Mouse (Mus musculus) heart, embryonic 12.5 days (tissue): Measurements from ENCODE around the gene Traf6. TPM values are rescaled to one million over a fixed set of nuclear protein-coding genes. Genes with fewer than 3 reads are reported as not detected.

Source experiments
- ATAC-seq: fragments of 200-750 bp; cut with Nextera tagmentation; 2 replicates; pipeline ENCODE4 v1.8.0; 2017; ENCODE audit warnings: moderate TSS enrichment, moderate library complexity; ENCODE audit not compliant: insufficient number of reproducible peaks, low FRiP score
- H3K27ac ChIP-seq: fragments of 300-500 bp; sonication (generic); 2 replicates; pipeline ENCODE4 v1.5.1; 2016; ENCODE audit warnings: mild to moderate bottlenecking, moderate library complexity; ENCODE audit not compliant: poor library complexity, severe bottlenecking
- H3K27me3 ChIP-seq: fragments of 300-500 bp; sonication (generic); replicated peaks from 2 replicates; pipeline ENCODE4 v1.6.1; 2016; ENCODE audit warnings: mild to moderate bottlenecking, moderate library complexity
- H3K36me3 ChIP-seq: fragments of 300-500 bp; sonication (generic); 2 replicates; pipeline ENCODE4 v1.6.1; 2016; ENCODE audit warnings: mild to moderate bottlenecking, moderate library complexity
- H3K4me1 ChIP-seq: fragments of 300-500 bp; sonication (generic); replicated peaks from 2 replicates; pipeline ENCODE4 v1.6.1; 2016; ENCODE audit warnings: mild to moderate bottlenecking
- H3K4me2 ChIP-seq: fragments of 300-500 bp; sonication (generic); 2 replicates; pipeline ENCODE4 v1.6.1; 2016; ENCODE audit warnings: mild to moderate bottlenecking, moderate library complexity
- H3K4me3 ChIP-seq: fragments of 300-500 bp; sonication (generic); 2 replicates; pipeline ENCODE4 v1.5.1; 2016; ENCODE audit warnings: mild to moderate bottlenecking
- H3K9ac ChIP-seq: fragments of 300-500 bp; sonication (generic); 2 replicates; pipeline ENCODE4 v1.6.1; 2016; ENCODE audit warnings: mild to moderate bottlenecking, moderate library complexity
- H3K9me3 ChIP-seq: fragments of 300-500 bp; sonication (generic); replicated peaks from 2 replicates; pipeline ENCODE4 v1.6.1; 2016; ENCODE audit warnings: mild to moderate bottlenecking, moderate library complexity
- WGBS: fragments of 180-500 bp; shearing (Covaris S2); methylation state at CpG from one replicate; pipeline ENCODE4 v1.1.7; 2016; 5-methylcytosine and 5-hydroxymethylcytosine counted together
- polyA plus RNA-seq: library from polyadenylated mRNA; unstranded; fragments of >200 nt; fragmentation: Nextera tagmentation; extraction: Ambion mirVana; gene quantifications from 2 replicates; pipeline ENCODE4 v1.2.1, GENCODE M21; 2016

Traf6 gene
- polyA plus RNA-seq, 1 experiment from 2014 or later: 7.6 TPM

- no peak overlapping the region for H3K27ac ChIP-seq
- ATAC-seq: no peak
- H3K9me3 ChIP-seq: no peaks in the 10 kb centered on the region
- H3K4me3 ChIP-seq: no peak overlapping the region
- peaks cover 35% of the 10 kb centered on the region for H3K36me3 ChIP-seq
- 87% methylated on average over 4 of the region's 4 CpGs for WGBS
- no peaks in the 10 kb centered on the region for H3K27me3 ChIP-seq
- H3K4me1 ChIP-seq: no peaks in the 10 kb centered on the region
- no peak overlapping the region for H3K4me2 ChIP-seq
- no peak overlapping the region for H3K9ac ChIP-seq
Measured at GRCm38 (mm10) chr2:101699284-101699683, 21.1 kb downstream of the Traf6 start.

- WGBS: 42% methylated on average over 5 of the region's 5 CpGs
- no peaks in the 10 kb centered on the region for H3K36me3 ChIP-seq
- peaks cover 7% of the 10 kb centered on the region; the same call in 1 of the 2 replicates for H3K4me1 ChIP-seq
- no peaks in the 10 kb centered on the region for H3K27me3 ChIP-seq
- H3K27ac ChIP-seq: no peak overlapping the region
- H3K9me3 ChIP-seq: no peaks in the 10 kb centered on the region
- H3K4me2 ChIP-seq: no peak overlapping the region
- no peak for ATAC-seq
- H3K4me3 ChIP-seq: no peak overlapping the region
- no peak overlapping the region for H3K9ac ChIP-seq
Measured at GRCm38 (mm10) chr2:101705941-101706485, 27.8 kb downstream of the Traf6 start.

GRCm38 (mm10) chr2:101711608-101712007 lies 33.4 kb downstream of the Traf6 start:
- Histone ChIP-seq H3K27ac (no peak overlapping the region), H3K4me3 (no peak overlapping the region), H3K4me2 (no peak overlapping the region), H3K9ac (no peak overlapping the region), H3K36me3 (peaks cover 3% of the 10 kb centered on the region; the same call in 1 of the 2 replicates), H3K4me1 (peaks cover 20% of the 10 kb centered on the region), H3K27me3 (no peaks in the 10 kb centered on the region), H3K9me3 (no peaks in the 10 kb centered on the region)
- no peak for ATAC-seq
- WGBS: 55% methylated on average over 3 of the region's 3 CpGs

GRCm38 (mm10) chr2:101715650-101716323 lies 37.6 kb downstream of the Traf6 start:
- no peaks in the 10 kb centered on the region for H3K9me3 ChIP-seq
- no peak overlapping the region for H3K27ac ChIP-seq
- no peaks in the 10 kb centered on the region for H3K27me3 ChIP-seq
- H3K9ac ChIP-seq: no peak overlapping the region
- peaks cover 15% of the 10 kb centered on the region for H3K4me1 ChIP-seq
- 70% methylated on average over 8 of the region's 8 CpGs for WGBS
- no peak overlapping the region for H3K4me3 ChIP-seq
- no peak overlapping the region for H3K4me2 ChIP-seq
- ATAC-seq: no peak
- peaks cover 11% of the 10 kb centered on the region; the same call in 1 of the 2 replicates for H3K36me3 ChIP-seq

GRCm38 (mm10) chr2:101717162-101717561 lies 38.9 kb downstream of the Traf6 start:
- H3K4me3 ChIP-seq: no peak overlapping the region
- no peaks in the 10 kb centered on the region for H3K9me3 ChIP-seq
- H3K4me1 ChIP-seq: peaks cover 7% of the 10 kb centered on the region
- H3K27ac ChIP-seq: no peak overlapping the region
- H3K27me3 ChIP-seq: no peaks in the 10 kb centered on the region
- 91% methylated on average over 13 of the region's 13 CpGs for WGBS
- H3K9ac ChIP-seq: no peak overlapping the region
- ATAC-seq: no peak
- H3K36me3 ChIP-seq: peaks cover 11% of the 10 kb centered on the region; the same call in 1 of the 2 replicates
- no peak overlapping the region for H3K4me2 ChIP-seq

GRCm38 (mm10) chr2:101721835-101722234 lies 43.6 kb downstream of the Traf6 start:
- Histone ChIP-seq H3K27ac (no peak overlapping the region), H3K9me3 (no peaks in the 10 kb centered on the region), H3K4me3 (no peak overlapping the region), H3K4me2 (no peak overlapping the region), H3K4me1 (peaks cover 23% of the 10 kb centered on the region), H3K27me3 (no peaks in the 10 kb centered on the region), H3K9ac (no peak overlapping the region), H3K36me3 (peaks cover 5% of the 10 kb centered on the region; the same call in 1 of the 2 replicates)
- ATAC-seq: no peak
- 84% methylated on average over 4 of the region's 4 CpGs for WGBS

- Histone ChIP-seq H3K4me3 (no peak overlapping the region), H3K27ac (peak overlapping the region; percentile 84), H3K4me1 (peaks cover 25% of the 10 kb centered on the region), H3K9me3 (no peaks in the 10 kb centered on the region), H3K4me2 (no peak overlapping the region), H3K36me3 (no peaks in the 10 kb centered on the region; the same call in 1 of the 2 replicates), H3K27me3 (no peaks in the 10 kb centered on the region), H3K9ac (no peak overlapping the region)
- WGBS: 40% methylated on average over 8 of the region's 8 CpGs
- peak; percentile 27; the same call in 1 of the 2 replicates for ATAC-seq
Measured at GRCm38 (mm10) chr2:101722370-101723332, 44.4 kb downstream of the Traf6 start.

GRCm38 (mm10) chr2:101723333-101723881 lies 45.2 kb downstream of the Traf6 start:
- H3K4me2 ChIP-seq: no peak overlapping the region
- H3K27ac ChIP-seq: peak overlapping the region; percentile 84
- H3K27me3 ChIP-seq: no peaks in the 10 kb centered on the region
- ATAC-seq: no peak
- no peak overlapping the region for H3K9ac ChIP-seq
- H3K4me3 ChIP-seq: no peak overlapping the region
- no peaks in the 10 kb centered on the region for H3K9me3 ChIP-seq
- H3K4me1 ChIP-seq: peaks cover 26% of the 10 kb centered on the region
- peaks cover 2% of the 10 kb centered on the region; the same call in 1 of the 2 replicates for H3K36me3 ChIP-seq
- 66% methylated on average over 10 of the region's 10 CpGs for WGBS

GRCm38 (mm10) chr2:101727787-101728186 lies 49.6 kb downstream of the Traf6 start:
- Histone ChIP-seq H3K36me3 (0 out of 2 replicates have a peak, but pooled peaks cover 3% of the 10 kb centered on the region), H3K27ac (no peak overlapping the region), H3K4me1 (peaks cover 23% of the 10 kb centered on the region), H3K4me3 (no peak overlapping the region), H3K9me3 (no peaks in the 10 kb centered on the region), H3K9ac (no peak overlapping the region), H3K4me2 (no peak overlapping the region), H3K27me3 (no peaks in the 10 kb centered on the region)
- ATAC-seq: no peak

GRCm38 (mm10) chr2:101729472-101729871 lies 51.2 kb downstream of the Traf6 start:
- H3K36me3 ChIP-seq: 0 out of 2 replicates have a peak, but pooled peaks cover 7% of the 10 kb centered on the region
- H3K4me1 ChIP-seq: peaks cover 9% of the 10 kb centered on the region
- H3K4me3 ChIP-seq: no peak overlapping the region
- no peak overlapping the region for H3K4me2 ChIP-seq
- no peak overlapping the region; the same call in 1 of the 2 replicates for H3K27ac ChIP-seq
- 10% methylated on average over 1 of the region's 1 CpGs for WGBS
- H3K9me3 ChIP-seq: no peaks in the 10 kb centered on the region
- H3K9ac ChIP-seq: no peak overlapping the region
- no peak for ATAC-seq
- H3K27me3 ChIP-seq: no peaks in the 10 kb centered on the region

GRCm38 (mm10) chr2:101730972-101731371 lies 52.7 kb downstream of the Traf6 start:
- Histone ChIP-seq H3K4me2 (no peak overlapping the region), H3K9ac (no peak overlapping the region), H3K27me3 (no peaks in the 10 kb centered on the region), H3K27ac (no peak overlapping the region), H3K4me3 (no peak overlapping the region), H3K4me1 (peaks cover 9% of the 10 kb centered on the region), H3K36me3 (0 out of 2 replicates have a peak, but pooled peaks cover 8% of the 10 kb centered on the region), H3K9me3 (no peaks in the 10 kb centered on the region)
- ATAC-seq: no peak
